Mouse (Mus musculus) bone marrow, adult 2 months (tissue): Measurements from ENCODE around the gene Ccnd2.

Experiments
- CTCF ChIP-seq: fragments of 200-500 bp; IDR thresholded peaks from 2 replicates; pipeline ENCODE4 v1.5.1; 2011; ENCODE audit warnings: low read length, control low read depth; ENCODE audit not compliant: control insufficient read depth, insufficient read depth
- POLR2A ChIP-seq: fragments of 200-500 bp; IDR thresholded peaks from 2 replicates; pipeline ENCODE4 v1.6.1; 2011; ENCODE audit warnings: low read depth, mild to moderate bottlenecking, control low read depth, low read length, borderline replicate concordance; ENCODE audit not compliant: control insufficient read depth

- TF ChIP-seq CTCF (no peak), POLR2A (no peak)
Observed at GRCm38 (mm10) chr6:127108368-127109060, 43.5 kb downstream of the Ccnd2 start.
